Mouse (Mus musculus): ENCODE measurements at regions not wholly inside any gene's neighbourhood (a gene's known extent, or its start where the extent isn't known, plus 50 kb on each side); places are given as distances from the start of the nearest gene placed in this dataset.

DNA sequence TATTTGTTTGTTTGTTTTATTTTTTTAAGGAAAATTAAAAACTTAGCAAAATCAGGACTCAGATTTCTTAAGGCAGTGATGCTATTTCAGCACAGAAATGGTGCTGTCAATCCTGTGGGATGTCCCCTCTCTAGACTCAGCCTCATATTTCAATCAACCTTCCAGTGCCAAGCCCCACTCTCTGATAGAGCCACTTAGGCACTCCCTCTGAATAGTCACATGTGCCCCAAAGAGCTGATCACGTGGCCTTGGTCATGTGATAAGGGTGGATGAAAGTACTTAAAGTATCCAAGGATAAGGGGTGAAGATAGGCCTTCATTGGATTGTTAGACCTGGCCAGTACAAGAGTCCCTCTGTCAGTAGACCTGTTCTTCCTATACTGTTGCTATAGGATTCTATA lies 207.9 kb downstream of the Tgfb2 start:
- H3K4me1 ChIP-seq: no peaks in the 10 kb centered on the region
- no peak overlapping the region for H3K27ac ChIP-seq
- 70% methylated on average over 1 of the region's 1 CpGs for WGBS
- H3K9ac ChIP-seq: no peak overlapping the region
- ATAC-seq (ENCODE audit: insufficient read depth, low FRiP score, low read depth): no peak
- H3K27me3 ChIP-seq (replicated peaks): no peaks in the 10 kb centered on the region
- H3K4me2 ChIP-seq: no peak overlapping the region
- no peaks in the 10 kb centered on the region for H3K36me3 ChIP-seq
- H3K4me3 ChIP-seq (replicated peaks): no peak overlapping the region
- H3K9me3 ChIP-seq: no peaks in the 10 kb centered on the region

- WGBS: 62% methylated on average over 2 of the region's 2 CpGs
- no peak for ATAC-seq (ENCODE audit: insufficient read depth, low FRiP score, low read depth)
Observed at GRCm38 (mm10) chr1:186497333-186497732, 208.5 kb downstream of the Tgfb2 start.

DNA sequence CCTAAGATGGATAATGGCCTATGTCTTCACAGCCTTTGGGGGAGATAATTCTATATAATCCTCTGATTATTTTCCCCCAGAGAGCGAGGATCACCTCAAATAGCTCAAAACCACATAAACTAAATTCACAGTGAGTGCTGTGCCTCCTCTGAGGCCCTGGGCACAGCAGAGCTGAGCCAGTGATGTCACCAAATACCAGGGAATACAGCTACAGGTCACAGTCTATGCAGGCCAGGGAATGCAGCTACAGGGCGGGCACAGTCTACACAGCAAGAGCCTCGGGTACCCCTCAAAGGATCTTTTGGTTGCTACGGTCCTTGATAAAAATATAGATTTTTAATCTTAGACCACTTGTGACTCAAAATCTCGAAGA lies 211.4 kb downstream of the Tgfb2 start:
- ATAC-seq (ENCODE audit: insufficient read depth, low FRiP score, low read depth): no peak
- H3K36me3 ChIP-seq: no peaks in the 10 kb centered on the region
- H3K9ac ChIP-seq: no peak overlapping the region
- no peaks in the 10 kb centered on the region for H3K4me1 ChIP-seq
- H3K27ac ChIP-seq: no peak overlapping the region
- no peaks in the 10 kb centered on the region for H3K27me3 ChIP-seq (replicated peaks)
- no peak overlapping the region for H3K4me2 ChIP-seq
- WGBS: 83% methylated on average over 5 of the region's 5 CpGs
- no peak overlapping the region for H3K4me3 ChIP-seq (replicated peaks)
- H3K9me3 ChIP-seq: no peaks in the 10 kb centered on the region

More at GRCm38 (mm10) chr1:186497333-186497732, 208.5 kb downstream of the Tgfb2 start:
- Histone ChIP-seq H3K4me1 (no peaks in the 10 kb centered on the region), H3K27ac (no peak overlapping the region), H3K9ac (no peak overlapping the region), H3K36me3 (no peaks in the 10 kb centered on the region), H3K4me2 (no peak overlapping the region), H3K4me3 (replicated peaks) (no peak overlapping the region), H3K9me3 (no peaks in the 10 kb centered on the region), H3K27me3 (replicated peaks) (no peaks in the 10 kb centered on the region)

DNA sequence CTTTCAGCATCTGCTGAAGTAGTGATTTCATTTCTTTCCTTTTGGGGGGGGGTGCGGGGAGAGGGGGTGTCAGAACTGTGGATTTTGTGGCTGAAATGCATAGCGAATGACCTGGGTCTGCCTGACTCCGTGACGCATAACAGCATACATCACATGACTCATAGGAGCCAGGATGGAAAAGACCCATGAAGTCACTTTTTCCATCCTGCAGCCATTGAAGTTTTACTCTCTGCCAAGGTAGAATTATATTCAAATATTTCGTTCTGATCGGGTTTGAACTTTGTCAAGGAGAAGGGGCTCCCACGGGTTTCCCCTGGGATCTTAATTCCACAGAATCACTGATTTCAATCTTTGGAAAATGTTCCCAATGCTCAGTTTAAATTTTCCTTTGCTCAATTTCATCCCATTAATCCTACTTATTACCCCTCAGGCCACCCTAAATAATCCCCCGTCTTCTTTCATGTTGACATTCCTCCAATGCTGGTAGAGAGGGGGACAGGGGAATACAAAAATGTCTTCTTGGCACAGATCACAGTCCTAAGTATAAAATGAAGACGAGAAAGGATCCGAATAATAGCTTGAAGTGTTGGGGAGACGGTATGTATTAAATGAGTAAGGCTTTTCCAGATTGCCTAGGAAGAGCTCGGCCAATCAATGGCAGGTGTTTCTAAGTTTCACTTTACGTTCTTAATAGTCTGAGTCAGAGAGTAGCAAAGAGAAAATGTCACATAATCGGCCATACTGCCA lies 212.0 kb downstream of the Tgfb2 start:
- WGBS: 76% methylated on average over 14 of the region's 14 CpGs
- no peak for ATAC-seq (ENCODE audit: insufficient read depth, low FRiP score, low read depth)
- no peak overlapping the region for H3K9ac ChIP-seq

GRCm38 (mm10) chr1:186482177-186482576 lies 223.6 kb downstream of the Tgfb2 start:
- Histone ChIP-seq H3K4me1 (no peaks in the 10 kb centered on the region), H3K9ac (no peak overlapping the region), H3K4me3 (replicated peaks) (no peak overlapping the region), H3K9me3 (no peaks in the 10 kb centered on the region), H3K27ac (no peak overlapping the region; the same call in 1 of the 2 replicates), H3K27me3 (replicated peaks) (0 out of 2 replicates have a peak, but pooled peaks cover 2% of the 10 kb centered on the region), H3K36me3 (no peaks in the 10 kb centered on the region), H3K4me2 (no peak overlapping the region)
- ATAC-seq (ENCODE audit: insufficient read depth, low FRiP score, low read depth): no peak
- WGBS: 40% methylated on average over 8 of the region's 8 CpGs

More for the DNA sequence above, 212.0 kb downstream of the Tgfb2 start:
- Histone ChIP-seq H3K36me3 (no peaks in the 10 kb centered on the region), H3K4me2 (no peak overlapping the region), H3K9me3 (no peaks in the 10 kb centered on the region), H3K27ac (no peak overlapping the region), H3K27me3 (replicated peaks) (no peaks in the 10 kb centered on the region), H3K4me3 (replicated peaks) (no peak overlapping the region), H3K4me1 (no peaks in the 10 kb centered on the region)

GRCm38 (mm10) chr1:186480019-186480418 lies 225.8 kb downstream of the Tgfb2 start:
- H3K27ac ChIP-seq: no peak overlapping the region
- no peaks in the 10 kb centered on the region for H3K9me3 ChIP-seq
- WGBS: 53% methylated on average over 1 of the region's 1 CpGs
- H3K9ac ChIP-seq: no peak overlapping the region
- ATAC-seq (ENCODE audit: insufficient read depth, low FRiP score, low read depth): no peak
- H3K4me1 ChIP-seq: no peaks in the 10 kb centered on the region
- no peaks in the 10 kb centered on the region for H3K36me3 ChIP-seq
- H3K4me2 ChIP-seq: no peak overlapping the region
- H3K4me3 ChIP-seq (replicated peaks): no peak overlapping the region
- H3K27me3 ChIP-seq (replicated peaks): 0 out of 2 replicates have a peak, but pooled peaks cover 2% of the 10 kb centered on the region

GRCm38 (mm10) chr1:186478428-186479238 lies 227.2 kb downstream of the Tgfb2 start:
- no peak for ATAC-seq (ENCODE audit: insufficient read depth, low FRiP score, low read depth)
- H3K4me3 ChIP-seq (replicated peaks): no peak overlapping the region

GRCm38 (mm10) chr1:186474844-186475243 lies 230.9 kb downstream of the Tgfb2 start:
- Histone ChIP-seq H3K4me1 (no peaks in the 10 kb centered on the region), H3K9me3 (no peaks in the 10 kb centered on the region), H3K4me2 (no peak overlapping the region), H3K27ac (no peak overlapping the region), H3K27me3 (replicated peaks) (no peaks in the 10 kb centered on the region), H3K4me3 (replicated peaks) (no peak overlapping the region), H3K9ac (no peak overlapping the region), H3K36me3 (no peaks in the 10 kb centered on the region)
- 51% methylated on average over 2 of the region's 2 CpGs for WGBS
- no peak for ATAC-seq (ENCODE audit: insufficient read depth, low FRiP score, low read depth)

More at GRCm38 (mm10) chr1:186478428-186479238, 227.2 kb downstream of the Tgfb2 start:
- Histone ChIP-seq H3K27ac (no peak overlapping the region), H3K27me3 (replicated peaks) (0 out of 2 replicates have a peak, but pooled peaks cover 2% of the 10 kb centered on the region), H3K9ac (no peak overlapping the region), H3K4me2 (no peak overlapping the region), H3K36me3 (no peaks in the 10 kb centered on the region), H3K4me1 (no peaks in the 10 kb centered on the region), H3K9me3 (no peaks in the 10 kb centered on the region)
- WGBS: 72% methylated on average over 8 of the region's 8 CpGs

GRCm38 (mm10) chr1:186474385-186474784 lies 231.4 kb downstream of the Tgfb2 start:
- H3K4me2 ChIP-seq: no peak overlapping the region
- no peaks in the 10 kb centered on the region for H3K36me3 ChIP-seq
- 69% methylated on average over 1 of the region's 1 CpGs for WGBS
- H3K4me1 ChIP-seq: no peaks in the 10 kb centered on the region
- H3K27me3 ChIP-seq (replicated peaks): no peaks in the 10 kb centered on the region
- H3K9ac ChIP-seq: no peak overlapping the region
- no peak for ATAC-seq (ENCODE audit: insufficient read depth, low FRiP score, low read depth)
- H3K27ac ChIP-seq: no peak overlapping the region
- H3K4me3 ChIP-seq (replicated peaks): no peak overlapping the region
- H3K9me3 ChIP-seq: no peaks in the 10 kb centered on the region

DNA sequence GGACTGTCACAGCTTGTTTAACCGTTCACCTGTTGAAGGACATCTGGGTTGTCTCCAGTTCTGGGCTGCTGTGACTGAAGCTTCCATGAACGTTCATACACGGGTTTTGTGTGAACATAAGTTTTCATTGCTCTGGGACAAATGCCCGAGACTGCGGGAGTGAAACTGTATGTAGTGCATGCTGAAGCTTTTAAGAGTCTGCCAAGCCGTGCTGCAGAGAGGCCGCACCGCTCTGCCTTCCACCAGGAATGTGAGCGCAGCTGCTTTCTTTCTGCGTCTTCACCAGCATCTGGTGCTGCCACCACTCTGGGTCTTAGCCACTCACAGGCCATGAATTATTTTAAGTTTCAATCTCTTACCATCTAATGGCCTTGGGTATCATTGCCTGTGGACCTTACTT lies 232.8 kb downstream of the Tgfb2 start:
- H3K9me3 ChIP-seq: no peaks in the 10 kb centered on the region
- no peak overlapping the region for H3K4me2 ChIP-seq
- no peak overlapping the region for H3K9ac ChIP-seq
- WGBS: 65% methylated on average over 10 of the region's 10 CpGs
- no peaks in the 10 kb centered on the region for H3K27me3 ChIP-seq (replicated peaks)
- H3K4me3 ChIP-seq (replicated peaks): no peak overlapping the region
- no peak for ATAC-seq (ENCODE audit: insufficient read depth, low FRiP score, low read depth)
- no peak overlapping the region for H3K27ac ChIP-seq
- H3K4me1 ChIP-seq: no peaks in the 10 kb centered on the region
- H3K36me3 ChIP-seq: no peaks in the 10 kb centered on the region

GRCm38 (mm10) chr1:186465526-186465925 lies 240.3 kb downstream of the Tgfb2 start:
- no peak overlapping the region for H3K9ac ChIP-seq
- WGBS: 90% methylated on average over 5 of the region's 5 CpGs
- H3K4me2 ChIP-seq: no peak overlapping the region
- no peak for ATAC-seq (ENCODE audit: insufficient read depth, low FRiP score, low read depth)
- no peaks in the 10 kb centered on the region for H3K27me3 ChIP-seq (replicated peaks)
- no peak overlapping the region for H3K4me3 ChIP-seq (replicated peaks)
- H3K36me3 ChIP-seq: no peaks in the 10 kb centered on the region
- no peak overlapping the region for H3K27ac ChIP-seq
- no peaks in the 10 kb centered on the region for H3K9me3 ChIP-seq
- H3K4me1 ChIP-seq: no peaks in the 10 kb centered on the region

DNA sequence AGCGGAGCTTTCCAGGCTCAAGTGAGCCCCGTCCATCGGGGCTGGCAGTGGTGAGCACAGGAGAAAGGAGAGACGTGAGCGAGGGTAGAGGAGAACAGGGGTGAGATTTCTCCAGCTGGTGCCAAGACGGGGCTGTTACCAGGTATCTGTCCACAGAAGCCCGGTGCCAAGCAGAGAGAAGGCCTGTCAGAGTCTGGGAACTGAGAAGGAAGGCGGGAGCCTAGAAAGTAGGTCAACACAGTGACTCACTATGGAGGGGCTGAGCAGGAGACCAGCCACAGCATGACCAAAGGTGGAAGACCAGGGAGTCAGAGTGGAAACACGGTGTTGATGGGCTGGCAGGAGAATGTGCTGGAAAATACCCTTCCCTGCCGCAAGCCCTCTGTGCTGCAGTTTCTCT lies 245.0 kb downstream of the Tgfb2 start:
- no peak overlapping the region for H3K9ac ChIP-seq
- no peak overlapping the region for H3K27ac ChIP-seq
- no peak for ATAC-seq (ENCODE audit: insufficient read depth, low FRiP score, low read depth)
- no peaks in the 10 kb centered on the region for H3K4me1 ChIP-seq
- 76% methylated on average over 10 of the region's 10 CpGs for WGBS
- H3K36me3 ChIP-seq: no peaks in the 10 kb centered on the region
- 0 out of 2 replicates have a peak, but pooled peaks cover 3% of the 10 kb centered on the region for H3K27me3 ChIP-seq (replicated peaks)
- no peaks in the 10 kb centered on the region for H3K9me3 ChIP-seq
- H3K4me3 ChIP-seq (replicated peaks): no peak overlapping the region
- no peak overlapping the region for H3K4me2 ChIP-seq

Data from stomach, embryonic 15.5 days (tissue).